In genomic region chr6:52836201-52836950, GRCm38 (mm10) we compare ENCODE assay signal across 8 mouse cellular contexts.
DNase-seq lines count a peak whose midpoint lies in the region; ATAC-seq and TF ChIP-seq lines count a peak whose summit lies in the region.
"Had no signal": no experiment of that assay in that cellular context is flagged by ENCODE, and none has a peak within 500 bp of the region (broad histone marks: within the 10 kb centered on the region; RNA-seq: fewer than 3 reads in every experiment).

No protein-coding gene starts in this region.

- H3K9ac ChIP-seq in hindbrain, embryonic 14.5 days, result no peak overlapping the region
- no peak overlapping the region for H3K9ac ChIP-seq in hindbrain, embryonic 12.5 days

- no peak for TF ChIP-seq CTCF in thymus, adult 2 months (IDR thresholded peaks at IDR 0.05; ENCODE audit: borderline replicate concordance, control insufficient read depth, extremely low read depth, insufficient read depth, low read length, poor library complexity)

- 77% methylated on average over 15 of the region's 15 CpGs for WGBS in hindbrain, embryonic 14.5 days
- 74% methylated on average over 15 of the region's 15 CpGs for WGBS in hindbrain, embryonic 12.5 days
- WGBS in thymus, adult 2 months, result 97% methylated on average over 15 of the region's 15 CpGs

- no peak overlapping the region for H3K27ac ChIP-seq in hindbrain, embryonic 14.5 days
- H3K27ac ChIP-seq in hindbrain, embryonic 12.5 days, result no peak overlapping the region
- no peak overlapping the region for H3K27ac ChIP-seq in thymus, adult 2 months (ENCODE audit: control insufficient read depth, insufficient read depth, low read length)

- H3K4me3 ChIP-seq in hindbrain, embryonic 14.5 days (replicated peaks; ENCODE audit: low read length), result no peak overlapping the region
- no peak overlapping the region for H3K4me3 ChIP-seq in hindbrain, embryonic 12.5 days
- H3K4me3 ChIP-seq in megakaryocyte, embryonic 14.5 days (replicated peaks), result peak overlapping the region; percentile 56
- H3K4me3 ChIP-seq in thymus, adult 2 months (ENCODE audit: control insufficient read depth, insufficient read depth, low read length), result no peak overlapping the region

- H3K27me3 ChIP-seq in hindbrain, embryonic 14.5 days (ENCODE audit: control insufficient read depth, insufficient read depth, low read length), result no peaks in the 10 kb centered on the region
- no peaks in the 10 kb centered on the region for H3K27me3 ChIP-seq in hindbrain, embryonic 12.5 days
- peaks cover 16% of the 10 kb centered on the region for H3K27me3 ChIP-seq in megakaryocyte, embryonic 14.5 days (replicated peaks)
- H3K27me3 ChIP-seq in thymus, adult 2 months (ENCODE audit: control insufficient read depth, insufficient read depth, low read length), result no peaks in the 10 kb centered on the region

- no peaks in the 10 kb centered on the region for H3K9me3 ChIP-seq in hindbrain, embryonic 14.5 days (ENCODE audit: control insufficient read depth, low read length)
- H3K9me3 ChIP-seq in hindbrain, embryonic 12.5 days (replicated peaks), result no peaks in the 10 kb centered on the region
- no peaks in the 10 kb centered on the region for H3K9me3 ChIP-seq in megakaryocyte, embryonic 14.5 days

- DNase-seq in hindbrain, embryonic 14.5 days (ENCODE audit: low spot score), result no peak
- DNase-seq in layer of hippocampus, postnatal 14 days (ENCODE audit: low spot score in 2 of 2), result peak; percentile 28 to 41
- DNase-seq in right cerebral cortex, postnatal 4 days, result peak; percentile 31
- DNase-seq in thymus, adult 2 months, result no peak
- DNase-seq: adrenal gland, postnatal 36 days had no signal

- 0 out of 2 replicates have a peak, but pooled peaks have one; percentile 51 for ATAC-seq in hindbrain, embryonic 14.5 days (ENCODE audit: low FRiP score)
- no peak for ATAC-seq in hindbrain, embryonic 12.5 days (ENCODE audit: low FRiP score)
- no peak for ATAC-seq in megakaryocyte, adult 5-6 weeks (ENCODE audit: poor library complexity, severe bottlenecking)

- no peak for TF ChIP-seq POLR2A in thymus, adult 2 months (IDR thresholded peaks at IDR 0.05; ENCODE audit: control insufficient read depth, extremely low read depth, insufficient read depth, low read length, poor library complexity)

- H3K4me2 ChIP-seq in hindbrain, embryonic 14.5 days (replicated peaks), result no peak overlapping the region
- no peak overlapping the region for H3K4me2 ChIP-seq in hindbrain, embryonic 12.5 days (replicated peaks)

- H3K36me3 ChIP-seq in hindbrain, embryonic 14.5 days (replicated peaks; ENCODE audit: control insufficient read depth, insufficient read depth), result no peaks in the 10 kb centered on the region
- no peaks in the 10 kb centered on the region for H3K36me3 ChIP-seq in hindbrain, embryonic 12.5 days
- no peaks in the 10 kb centered on the region for H3K36me3 ChIP-seq in megakaryocyte, embryonic 14.5 days (replicated peaks; ENCODE audit: low read length)
- H3K36me3 ChIP-seq in thymus, adult 2 months (ENCODE audit: control insufficient read depth, insufficient read depth, low read length), result no peaks in the 10 kb centered on the region

- H3K4me1 ChIP-seq in hindbrain, embryonic 14.5 days (replicated peaks; ENCODE audit: control insufficient read depth, insufficient read depth, low read length), result peaks cover 33% of the 10 kb centered on the region
- H3K4me1 ChIP-seq in hindbrain, embryonic 12.5 days, result peaks cover 31% of the 10 kb centered on the region
- peaks cover 40% of the 10 kb centered on the region for H3K4me1 ChIP-seq in megakaryocyte, embryonic 14.5 days
- H3K4me1 ChIP-seq in thymus, adult 2 months (replicated peaks; ENCODE audit: control insufficient read depth, insufficient read depth, low read length), result peaks cover 24% of the 10 kb centered on the region

Comparison
In these comparisons a context has a peak if more than half of its experiments do, and no peak if none do; other contexts are left out.
1. DNase-seq: peak in layer of hippocampus, postnatal 14 days (2 of 2) and right cerebral cortex, postnatal 4 days (single experiment); none in hindbrain, embryonic 14.5 days (single experiment) and thymus, adult 2 months (single experiment).